Mouse (Mus musculus) ES-E14 (cell line): ENCODE measurements at regions not wholly inside any gene's neighbourhood (a gene's known extent, or its start where the extent isn't known, plus 50 kb on each side); places are given as distances from the start of the nearest gene placed in this dataset.

Experiments used
- CHD2 ChIP-seq: IDR thresholded peaks from 2 replicates; pipeline ENCODE4 v1.6.1; 2014; ENCODE audit warnings: mild to moderate bottlenecking, low read depth, low read length, inconsistent platforms
- HCFC1 ChIP-seq: IDR thresholded peaks from 2 replicates; pipeline ENCODE4 v1.6.1; 2012; ENCODE audit warnings: low read length, inconsistent platforms, borderline replicate concordance; ENCODE audit not compliant: insufficient read depth
- MAFK ChIP-seq: IDR thresholded peaks from 2 replicates; pipeline ENCODE4 v1.6.1; 2014; ENCODE audit warnings: mild to moderate bottlenecking, low read depth, low read length, inconsistent platforms; ENCODE audit not compliant: insufficient read depth
- ZC3H11A ChIP-seq: IDR thresholded peaks from 2 replicates; pipeline ENCODE4 v1.6.1; 2012; ENCODE audit warnings: low read depth, mild to moderate bottlenecking, inconsistent platforms, low read length, borderline replicate concordance
- ZNF384 ChIP-seq: IDR thresholded peaks from 2 replicates; pipeline ENCODE4 v1.6.1; 2012; ENCODE audit warnings: low read depth, low read length, inconsistent platforms

DNA sequence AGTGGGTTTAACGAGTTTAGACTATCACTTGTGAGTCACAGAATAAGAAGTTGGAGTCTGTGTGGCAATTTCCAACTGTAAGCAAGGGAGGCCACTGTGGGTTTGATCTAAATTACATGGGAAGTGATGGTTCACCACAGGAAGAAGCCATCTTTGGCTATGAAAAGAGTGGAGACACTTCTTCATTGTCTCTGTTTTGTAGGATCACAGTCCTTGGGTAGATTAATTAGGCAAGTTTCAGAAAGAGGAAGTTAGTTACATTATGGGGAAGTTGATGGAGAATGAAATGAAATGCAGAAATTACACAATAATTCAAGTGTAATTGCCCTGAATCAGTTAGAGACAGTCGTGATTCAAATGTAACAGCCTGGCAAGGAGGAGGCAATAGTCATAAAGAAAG lies 160.3 kb upstream of the Tbc1d2b start:
- no peak for TF ChIP-seq HCFC1
- TF ChIP-seq ZNF384: no peak
- TF ChIP-seq MAFK: no peak
- TF ChIP-seq CHD2: no peak
- no peak for TF ChIP-seq ZC3H11A
